Mouse (Mus musculus) midbrain, postnatal 0 days (tissue): ENCODE measurements around the gene Itpr2. TPM values are rescaled to one million over a fixed set of nuclear protein-coding genes. Genes with fewer than 3 reads are reported as not detected.

Experiments
- ATAC-seq: fragments of 200-750 bp; cut with Nextera tagmentation; 2 replicates; pipeline ENCODE4 v1.8.0; 2017; ENCODE audit warnings: moderate number of reproducible peaks, mild to moderate bottlenecking, moderate TSS enrichment, moderate library complexity; ENCODE audit not compliant: low FRiP score
- DNase-seq: peaks from one replicate; pipeline ENCODE4 v3.0.0-alpha.2; 2015; ENCODE audit warnings: low spot score
- H3K27ac ChIP-seq: fragments of 300-500 bp; sonication (generic); 2 replicates; pipeline ENCODE4 v1.5.1; 2014; ENCODE audit warnings: low read depth, mild to moderate bottlenecking, low read length, mixed read lengths
- H3K27me3 ChIP-seq: fragments of 300-500 bp; sonication (generic); 2 replicates; pipeline ENCODE4 v1.6.1; 2014; ENCODE audit warnings: low read length, control low read depth, mixed read lengths; ENCODE audit not compliant: insufficient read depth
- H3K36me3 ChIP-seq: fragments of 300-500 bp; sonication (generic); 2 replicates; pipeline ENCODE4 v1.6.1; 2014; ENCODE audit warnings: low read length, control low read depth, mixed read lengths; ENCODE audit not compliant: insufficient read depth
- H3K4me1 ChIP-seq: fragments of 300-500 bp; sonication (generic); 2 replicates; pipeline ENCODE4 v1.6.1; 2014; ENCODE audit warnings: mild to moderate bottlenecking, control low read depth, antibody characterized with exemption, low read length, mixed read lengths; ENCODE audit not compliant: insufficient read depth
- H3K4me2 ChIP-seq: fragments of 300-500 bp; sonication (generic); 2 replicates; pipeline ENCODE4 v1.6.1; 2014; ENCODE audit warnings: low read depth, mild to moderate bottlenecking, low read length, mixed read lengths; ENCODE audit not compliant: poor library complexity, severe bottlenecking
- H3K4me3 ChIP-seq: fragments of 300-500 bp; sonication (generic); 2 replicates; pipeline ENCODE4 v1.5.1; 2014; ENCODE audit warnings: low read depth, mild to moderate bottlenecking, low read length, moderate library complexity
- H3K9ac ChIP-seq: fragments of 300-500 bp; sonication (generic); replicated peaks from 2 replicates; pipeline ENCODE4 v1.6.1; 2014; ENCODE audit warnings: mild to moderate bottlenecking, low read length, moderate library complexity, mixed read lengths; ENCODE audit not compliant: poor library complexity, severe bottlenecking
- H3K9me3 ChIP-seq: fragments of 300-500 bp; sonication (generic); 2 replicates; pipeline ENCODE4 v1.6.1; 2016; ENCODE audit warnings: low read length, control low read depth
- CTCF ChIP-seq: IDR thresholded peaks from 2 replicates; pipeline ENCODE4 v1.5.1; 2016; ENCODE audit warnings: antibody characterized with exemption, mild to moderate bottlenecking
- WGBS: fragments of 180-500 bp; shearing (Covaris S2); extraction: QIAGEN DNeasy Blood & Tissue Kit; methylation state at CpG from one replicate; pipeline ENCODE4 v1.1.7; 2014; 5-methylcytosine and 5-hydroxymethylcytosine counted together
- polyA plus RNA-seq: library from polyadenylated mRNA; unstranded; fragments of >200 nt; fragmentation: Nextera tagmentation; extraction: Ambion mirVana; gene quantifications from 2 replicates; pipeline ENCODE4 v1.2.1, GENCODE M21; 2015
- total RNA-seq: library from RNA; depleted of rRNA; stranded (reverse); fragments of >200 nt; gene quantifications from 2 replicates; pipeline ENCODE4 v1.2.3, GENCODE M21; 2014

The Itpr2 gene
- total and polyA plus RNA-seq, 2 experiments from 2014 or later = 9.1 to 15.9 TPM

GRCm38 (mm10) chr6:146431777-146432176, 70.2 kb downstream of the Itpr2 start:
- no peak for ATAC-seq
- Histone ChIP-seq H3K27ac (no peak overlapping the region), H3K9ac (no peak overlapping the region), H3K4me3 (no peak overlapping the region), H3K4me1 (no peaks in the 10 kb centered on the region), H3K27me3 (no peaks in the 10 kb centered on the region), H3K9me3 (no peaks in the 10 kb centered on the region), H3K4me2 (no peak overlapping the region), H3K36me3 (no peaks in the 10 kb centered on the region)
- 81% methylated on average over 7 of the region's 7 CpGs for WGBS
- TF ChIP-seq CTCF = no peak
- DNase-seq = no peak

DNA sequence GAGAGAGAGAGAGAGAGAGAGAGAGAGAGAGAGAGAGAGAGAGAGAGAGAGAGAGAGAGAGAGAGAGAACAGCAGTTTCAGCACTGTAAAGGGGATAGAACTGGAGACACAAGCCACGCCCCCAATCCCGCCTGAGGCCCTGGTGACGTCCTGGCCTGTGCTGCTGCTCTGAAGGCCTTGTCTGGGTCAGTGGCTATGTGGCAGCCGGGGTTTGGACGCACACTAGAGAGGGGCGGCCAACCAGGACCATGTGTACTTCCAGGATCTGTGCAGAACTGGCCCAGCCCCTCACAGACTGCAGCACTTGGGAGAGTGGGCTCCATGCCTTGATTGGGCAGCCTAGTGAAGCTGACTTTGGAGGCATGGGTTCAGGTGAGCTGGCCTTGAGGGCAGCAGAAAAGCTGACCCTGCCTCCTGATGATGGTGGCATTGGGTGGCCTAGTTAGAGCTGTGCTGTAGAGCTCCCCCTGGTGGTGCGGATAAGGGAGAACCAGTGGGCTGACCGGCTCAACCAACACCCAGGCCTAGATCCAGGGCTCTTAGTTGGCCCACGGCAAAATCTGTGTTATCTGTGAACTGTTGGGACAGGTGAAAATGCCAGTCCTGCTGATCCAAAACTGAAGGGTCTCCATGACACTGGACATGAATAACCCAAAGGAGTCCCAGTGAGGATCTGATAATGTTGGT, 72.2 kb downstream of the Itpr2 start:
- no peak for DNase-seq

DNA sequence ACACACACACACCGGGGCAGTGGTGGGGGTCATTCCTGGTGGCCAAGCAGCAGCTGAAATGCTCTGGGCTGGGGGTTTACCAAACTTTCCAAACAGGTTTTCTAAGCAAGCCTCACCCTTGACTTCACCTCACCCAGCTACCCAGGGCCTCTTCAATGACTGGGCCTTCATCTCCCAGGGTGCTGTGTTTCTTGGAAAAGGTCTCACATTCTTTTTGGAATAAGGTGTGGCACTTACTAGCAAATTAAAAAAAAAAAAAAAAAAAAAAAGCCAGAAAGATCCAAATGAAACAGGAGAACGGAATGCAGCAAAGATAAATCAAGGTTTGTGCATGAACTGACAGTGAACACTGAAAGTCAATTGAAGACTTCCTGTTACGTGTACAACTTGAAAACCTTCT, 77.2 kb downstream of the Itpr2 start:
- TF ChIP-seq CTCF = no peak
- WGBS = 85% methylated on average over 3 of the region's 3 CpGs
- ATAC-seq (no peak), DNase-seq (no peak)
- Histone ChIP-seq H3K4me3 (no peak overlapping the region), H3K9ac (no peak overlapping the region), H3K27ac (no peak overlapping the region), H3K9me3 (no peaks in the 10 kb centered on the region), H3K36me3 (no peaks in the 10 kb centered on the region), H3K4me1 (no peaks in the 10 kb centered on the region), H3K4me2 (no peak overlapping the region), H3K27me3 (no peaks in the 10 kb centered on the region)

More for the DNA sequence above, 72.2 kb downstream of the Itpr2 start:
- H3K27ac ChIP-seq = no peak overlapping the region
- no peaks in the 10 kb centered on the region for H3K9me3 ChIP-seq
- no peaks in the 10 kb centered on the region for H3K36me3 ChIP-seq
- H3K27me3 ChIP-seq = no peaks in the 10 kb centered on the region
- H3K4me3 ChIP-seq = no peak overlapping the region
- peak; percentile 46 for TF ChIP-seq CTCF
- H3K4me1 ChIP-seq = no peaks in the 10 kb centered on the region
- WGBS = 60% methylated on average over 9 of the region's 9 CpGs
- ATAC-seq = no peak
- H3K4me2 ChIP-seq = no peak overlapping the region
- no peak overlapping the region for H3K9ac ChIP-seq

DNA sequence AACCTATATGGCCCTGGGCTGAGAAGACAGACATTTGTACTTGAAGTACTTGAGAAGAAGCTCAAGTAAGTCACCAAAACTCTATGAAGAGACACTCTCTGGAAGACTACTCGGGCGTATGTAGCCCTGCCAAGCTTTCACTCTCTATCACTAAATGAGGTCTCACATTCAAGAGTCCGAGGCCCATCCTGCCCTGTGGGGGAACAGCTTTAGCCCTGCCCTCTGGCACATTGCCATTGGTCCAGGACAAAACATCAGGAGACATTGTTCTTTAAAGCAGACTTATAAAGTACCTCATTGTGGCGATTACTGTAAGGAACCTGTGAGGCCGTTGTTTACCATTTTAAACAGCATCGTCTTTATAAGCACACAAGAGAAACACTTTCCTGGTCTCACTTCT, 77.7 kb downstream of the Itpr2 start:
- Histone ChIP-seq H3K27ac (no peak overlapping the region), H3K36me3 (no peaks in the 10 kb centered on the region), H3K4me2 (no peak overlapping the region), H3K9me3 (no peaks in the 10 kb centered on the region), H3K9ac (no peak overlapping the region), H3K27me3 (no peaks in the 10 kb centered on the region), H3K4me1 (no peaks in the 10 kb centered on the region), H3K4me3 (no peak overlapping the region)
- TF ChIP-seq CTCF = no peak
- 68% methylated on average over 6 of the region's 6 CpGs for WGBS
- no peak for ATAC-seq
- DNase-seq = no peak

DNA sequence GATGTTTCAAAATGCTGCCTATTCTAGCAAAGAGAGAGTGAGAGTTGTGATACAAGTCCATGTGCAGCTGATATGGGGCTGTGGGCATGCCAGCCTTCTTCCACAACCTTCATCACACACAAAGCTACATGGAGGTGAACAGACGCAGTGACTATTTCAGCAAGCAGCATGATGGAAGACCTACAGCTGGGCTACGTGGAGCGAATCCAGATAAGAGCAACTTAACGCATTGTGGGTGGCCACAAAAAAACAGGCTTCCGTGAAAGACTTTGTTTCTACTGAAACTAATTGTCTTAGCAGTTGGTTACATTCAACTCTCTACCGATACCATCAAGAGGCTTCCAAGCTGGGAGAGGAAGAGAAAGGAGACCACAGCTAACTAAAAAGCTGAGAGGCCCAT, 81.3 kb downstream of the Itpr2 start:
- 33% methylated on average over 6 of the region's 6 CpGs for WGBS
- H3K27me3 ChIP-seq = no peaks in the 10 kb centered on the region
- ATAC-seq (no peak), DNase-seq (no peak)
- no peak overlapping the region for H3K4me2 ChIP-seq
- H3K36me3 ChIP-seq = no peaks in the 10 kb centered on the region
- H3K9me3 ChIP-seq = no peaks in the 10 kb centered on the region
- H3K4me3 ChIP-seq = no peak overlapping the region
- TF ChIP-seq CTCF = no peak
- H3K27ac ChIP-seq = no peak overlapping the region
- H3K9ac ChIP-seq = no peak overlapping the region
- no peaks in the 10 kb centered on the region for H3K4me1 ChIP-seq

DNA sequence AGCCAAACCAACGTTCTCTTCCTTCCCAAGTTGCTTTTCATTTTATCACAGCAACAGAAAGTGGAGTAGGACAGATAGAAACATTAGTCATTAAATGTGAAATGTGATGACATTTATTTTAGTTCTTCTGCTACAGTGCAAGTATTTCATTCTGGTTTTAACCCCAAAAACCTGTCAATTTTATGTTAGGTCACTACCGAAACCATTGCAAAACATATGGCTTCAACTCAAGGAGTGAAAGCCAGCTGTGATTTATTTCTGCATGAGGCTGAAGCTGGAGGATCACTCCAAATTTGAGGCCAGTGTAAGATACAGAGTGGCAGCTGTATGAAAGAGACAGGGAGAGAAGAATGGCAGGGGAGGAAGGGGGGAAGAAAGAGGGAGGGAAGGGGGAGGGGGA, 85.6 kb downstream of the Itpr2 start:
- DNase-seq (no peak), ATAC-seq (no peak)
- no peak overlapping the region for H3K4me3 ChIP-seq
- H3K9ac ChIP-seq = no peak overlapping the region
- H3K36me3 ChIP-seq = no peaks in the 10 kb centered on the region
- WGBS = 85% methylated on average over 2 of the region's 2 CpGs
- no peak overlapping the region for H3K27ac ChIP-seq
- H3K27me3 ChIP-seq = no peaks in the 10 kb centered on the region
- no peaks in the 10 kb centered on the region for H3K9me3 ChIP-seq
- no peaks in the 10 kb centered on the region for H3K4me1 ChIP-seq
- no peak for TF ChIP-seq CTCF
- H3K4me2 ChIP-seq = no peak overlapping the region
